Mouse (Mus musculus) brown adipose tissue, adult 24 weeks (tissue): ENCODE data around the gene Wnt6. TPM values are rescaled to one million over a fixed set of nuclear protein-coding genes. Genes with fewer than 3 reads are reported as not detected.

Experiments used
- H3K27ac ChIP-seq: fragments of 200-500 bp; replicated peaks from 2 replicates; pipeline ENCODE4 v1.5.1; 2012; ENCODE audit warnings: low read depth, mild to moderate bottlenecking, low read length
- H3K4me1 ChIP-seq: fragments of 200-500 bp; 2 replicates; pipeline ENCODE4 v1.6.1; 2012; ENCODE audit warnings: low read length, mixed read lengths; ENCODE audit not compliant: control insufficient read depth, insufficient read depth, insufficient read length
- H3K4me3 ChIP-seq: fragments of 200-500 bp; 2 replicates; pipeline ENCODE4 v1.5.1; 2012; ENCODE audit warnings: low read depth, mild to moderate bottlenecking, low read length, moderate library complexity; ENCODE audit not compliant: insufficient read depth
- polyA plus RNA-seq: library from polyadenylated mRNA; stranded (reverse); fragments of >200 nt; gene quantifications from 2 replicates; pipeline ENCODE4 v1.2.4, GENCODE M21; 2012; ENCODE audit not compliant: missing spikeins, insufficient read depth, insufficient read length

Gene Wnt6
- polyA plus RNA-seq: not detected in 2 replicates

- Histone ChIP-seq H3K27ac (no peak within 1 kb of the TSS), H3K4me1 (no peaks in the 10 kb centered on the region; the same call in 1 of the 2 replicates), H3K4me3 (peak within 1 kb of the TSS; percentile 52)
These were observed at the start of gene Wnt6 for GRCm38 (mm10) chr1:74771845-74771930. TSS of gene Wnt6 (plus strand) at chr1:74771892.

- H3K4me3 ChIP-seq: no peak overlapping the region
- peaks cover 2% of the 10 kb centered on the region; the same call in 1 of the 2 replicates for H3K4me1 ChIP-seq
- no peak overlapping the region for H3K27ac ChIP-seq
These were observed 47.9 kb upstream of the Wnt6 start for GRCm38 (mm10) chr1:74723748-74724147.

GRCm38 (mm10) chr1:74726114-74726513 is 45.6 kb upstream of the Wnt6 start:
- H3K4me3 ChIP-seq: no peak overlapping the region
- peaks cover under 1% of the 10 kb centered on the region; the same call in 1 of the 2 replicates for H3K4me1 ChIP-seq
- H3K27ac ChIP-seq: no peak overlapping the region

- Histone ChIP-seq H3K27ac (no peak overlapping the region), H3K4me3 (no peak overlapping the region), H3K4me1 (no peaks in the 10 kb centered on the region)
These were observed 45.0 kb upstream of the Wnt6 start for GRCm38 (mm10) chr1:74726674-74727073.

- no peak overlapping the region for H3K27ac ChIP-seq
These were observed 43.2 kb upstream of the Wnt6 start for GRCm38 (mm10) chr1:74728446-74728845.

GRCm38 (mm10) chr1:74736977-74737376 is 34.7 kb upstream of the Wnt6 start:
- Histone ChIP-seq H3K4me3 (no peak overlapping the region), H3K27ac (no peak overlapping the region), H3K4me1 (no peaks in the 10 kb centered on the region; the same call in 1 of the 2 replicates)

More at GRCm38 (mm10) chr1:74728446-74728845, 43.2 kb upstream of the Wnt6 start:
- H3K4me1 ChIP-seq: no peaks in the 10 kb centered on the region; the same call in 1 of the 2 replicates
- H3K4me3 ChIP-seq: no peak overlapping the region

- no peak overlapping the region for H3K4me3 ChIP-seq
- H3K4me1 ChIP-seq: no peaks in the 10 kb centered on the region; the same call in 1 of the 2 replicates
- no peak overlapping the region for H3K27ac ChIP-seq
These were observed 34.2 kb upstream of the Wnt6 start for GRCm38 (mm10) chr1:74737500-74737899.

GRCm38 (mm10) chr1:74740846-74741245 is 30.8 kb upstream of the Wnt6 start:
- Histone ChIP-seq H3K4me1 (no peaks in the 10 kb centered on the region), H3K27ac (no peak overlapping the region), H3K4me3 (no peak overlapping the region)

- Histone ChIP-seq H3K4me1 (peaks cover 5% of the 10 kb centered on the region), H3K27ac (no peak overlapping the region), H3K4me3 (no peak overlapping the region)
These were observed 24.4 kb upstream of the Wnt6 start for GRCm38 (mm10) chr1:74747335-74747734.

GRCm38 (mm10) chr1:74748643-74749271 is 22.9 kb upstream of the Wnt6 start, which contains the start of gene Prkag3:
TSS of gene Prkag3 (minus strand) at chr1:74749221.
- peaks cover 5% of the 10 kb centered on the region for H3K4me1 ChIP-seq
- no peak within 1 kb of the TSS for H3K27ac ChIP-seq
- peak within 1 kb of the TSS; percentile 34 for H3K4me3 ChIP-seq

GRCm38 (mm10) chr1:74749301-74749700 is 22.4 kb upstream of the Wnt6 start:
- Histone ChIP-seq H3K27ac (no peak overlapping the region), H3K4me3 (no peak overlapping the region), H3K4me1 (peaks cover 5% of the 10 kb centered on the region)

GRCm38 (mm10) chr1:74750683-74751082 is 21.0 kb upstream of the Wnt6 start:
- Histone ChIP-seq H3K4me3 (no peak overlapping the region), H3K27ac (no peak overlapping the region), H3K4me1 (peaks cover 5% of the 10 kb centered on the region)

GRCm38 (mm10) chr1:74752150-74752549 is 19.5 kb upstream of the Wnt6 start:
- Histone ChIP-seq H3K4me1 (peaks cover 5% of the 10 kb centered on the region), H3K27ac (no peak overlapping the region), H3K4me3 (no peak overlapping the region)

GRCm38 (mm10) chr1:74752833-74753232 is 18.9 kb upstream of the Wnt6 start:
- Histone ChIP-seq H3K4me3 (no peak overlapping the region), H3K27ac (no peak overlapping the region), H3K4me1 (peaks cover 5% of the 10 kb centered on the region; the same call in 1 of the 2 replicates)

- H3K4me3 ChIP-seq: no peak overlapping the region
- H3K27ac ChIP-seq: no peak overlapping the region
- H3K4me1 ChIP-seq: peaks cover 5% of the 10 kb centered on the region; the same call in 1 of the 2 replicates
These were observed 18.3 kb upstream of the Wnt6 start for GRCm38 (mm10) chr1:74753266-74753974.

- no peak overlapping the region for H3K4me3 ChIP-seq
- H3K4me1 ChIP-seq: peaks cover 2% of the 10 kb centered on the region; the same call in 1 of the 2 replicates
- H3K27ac ChIP-seq: no peak overlapping the region
These were observed 17.4 kb upstream of the Wnt6 start for GRCm38 (mm10) chr1:74754175-74754785.
